Mouse (Mus musculus): ENCODE data around the gene Olfr1338. TPM values are rescaled to one million over a fixed set of nuclear protein-coding genes. Genes with fewer than 3 reads are reported as not detected.
"Not testable (repeated sequence)": the region's sequence is repeated elsewhere in the genome, so short reads cannot be mapped to it uniquely, and the experiment has no call there.

Gene Olfr1338
- total RNA-seq (2014; fragmentation: Nextera tagmentation) (not detected in 2 replicates), total RNA-seq (2017) (not detected in 2 replicates)

DNA sequence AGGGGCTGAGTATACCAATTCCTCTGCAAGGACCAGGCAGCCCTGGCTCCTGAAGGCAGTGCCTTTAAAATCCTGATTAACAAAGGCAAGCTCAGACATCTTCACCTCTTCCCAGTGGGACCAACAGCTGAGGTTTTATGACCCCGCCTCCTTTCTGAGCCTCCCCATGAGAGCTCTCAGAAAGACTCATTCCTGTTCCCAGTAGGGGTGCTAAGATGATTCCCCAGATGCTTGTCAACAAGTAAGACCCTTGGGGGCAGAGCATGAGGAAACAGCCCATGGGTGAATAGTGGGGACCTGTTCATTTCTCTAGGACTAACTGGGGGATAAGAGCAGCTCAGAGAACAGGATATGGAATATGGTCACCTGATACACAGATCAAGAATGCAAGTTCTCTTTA, at the start of gene Olfr1338:
Gene Olfr1338, minus strand, starts transcription at position 101 of the 400 bp plus-strand sequence.
- ATAC-seq (replicated peaks; ENCODE audit: poor library complexity, severe bottlenecking): no peak

DNA sequence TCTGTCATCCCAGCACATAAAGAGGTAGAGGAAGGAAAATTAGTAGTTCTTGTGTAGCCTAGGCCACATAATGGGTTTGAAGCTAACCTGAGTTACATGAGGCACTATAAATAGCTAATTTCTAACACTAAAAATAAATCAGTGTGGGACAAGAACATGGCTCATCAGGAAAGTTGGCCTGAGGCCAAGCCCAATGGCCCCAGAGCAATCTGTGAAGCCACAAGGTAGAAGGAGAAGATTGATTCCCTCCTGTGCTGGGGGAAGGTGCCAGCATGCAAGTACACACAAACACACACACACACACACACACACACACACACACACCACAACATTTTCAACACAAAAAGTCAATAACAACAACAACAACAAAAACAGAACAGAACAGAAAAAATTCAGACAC, 34.3 kb upstream of the Olfr1338 start:
- not testable (repeated sequence) for ATAC-seq (replicated peaks; ENCODE audit: poor library complexity, severe bottlenecking)

DNA sequence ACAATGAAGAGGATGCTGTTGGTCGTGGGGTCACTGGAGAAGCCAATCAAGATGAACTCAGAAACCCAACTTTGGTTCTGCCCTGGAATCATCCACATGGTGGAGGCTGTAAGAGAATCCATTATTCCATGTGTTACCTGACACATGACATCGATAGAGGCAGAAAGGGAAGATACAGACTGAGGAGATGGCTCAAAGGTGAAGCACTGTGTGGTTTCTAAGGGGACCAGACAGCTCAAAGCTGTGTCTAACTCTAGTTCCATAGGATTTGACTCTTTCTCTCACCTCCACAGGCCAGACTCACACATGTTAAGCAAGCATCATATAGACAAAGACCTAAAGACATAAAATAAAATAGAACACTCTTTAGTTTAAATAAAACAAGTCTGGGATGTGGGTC, 23.9 kb upstream of the Olfr1338 start, which contains the start of gene Olfr1337:
Gene Olfr1337, minus strand, starts transcription at position 101 of the 400 bp plus-strand sequence.
- no peak for ATAC-seq (replicated peaks; ENCODE audit: poor library complexity, severe bottlenecking)

DNA sequence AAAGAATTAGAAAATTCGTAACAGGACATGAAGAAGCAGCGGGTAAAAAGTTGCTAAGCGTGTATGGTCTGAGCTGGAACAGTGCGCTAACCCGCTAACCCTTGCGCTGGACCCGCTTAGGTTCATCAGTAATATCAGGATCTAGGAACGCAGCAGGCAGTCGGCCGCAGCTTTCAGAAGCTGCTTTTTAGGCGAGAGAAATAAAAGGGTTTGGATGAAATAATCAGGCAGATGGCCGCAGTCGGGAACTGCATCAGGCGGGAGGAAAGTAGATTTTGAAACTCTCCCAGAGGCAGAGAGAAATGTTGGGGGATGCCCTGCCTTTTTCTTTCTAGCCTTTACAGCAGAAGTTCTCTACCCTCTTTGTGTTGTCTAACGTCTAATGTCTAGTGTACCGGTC, 16.7 kb downstream of the Olfr1338 start:
- no peak for ATAC-seq (replicated peaks; ENCODE audit: poor library complexity, severe bottlenecking)

DNA sequence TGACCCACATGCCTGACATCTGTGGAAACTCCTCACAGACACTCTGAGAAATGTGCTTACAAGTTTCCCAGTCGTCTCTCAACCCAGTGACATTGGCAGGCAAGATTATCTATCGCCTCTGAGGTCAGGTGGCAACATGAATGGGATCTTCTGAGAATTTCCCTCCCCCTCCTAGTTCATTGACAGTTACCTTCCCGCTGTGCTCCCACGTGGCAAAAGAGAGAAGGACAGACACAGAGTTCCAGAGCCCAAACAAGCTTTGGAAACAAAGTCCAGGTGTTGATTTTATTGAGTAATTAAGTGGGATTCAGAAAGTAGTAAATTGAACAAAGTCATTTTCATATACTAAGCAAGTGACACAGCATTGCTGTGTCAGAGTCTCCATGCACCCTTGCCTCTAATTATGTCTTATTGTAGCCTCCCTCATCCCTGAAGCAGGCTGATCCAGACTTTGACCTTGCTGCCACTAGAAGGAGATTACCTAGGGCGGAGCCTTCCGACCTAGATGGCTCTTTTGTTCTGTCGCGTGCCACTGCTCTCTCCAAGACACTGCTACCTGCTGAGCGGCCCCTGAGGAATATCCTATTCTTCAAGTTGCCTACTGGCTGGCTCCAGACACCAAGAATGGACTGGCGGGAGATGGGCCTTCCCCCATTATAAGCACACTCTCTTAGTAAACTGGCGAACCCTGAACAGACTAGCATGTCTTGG, 17.4 kb downstream of the Olfr1338 start:
- no peak for ATAC-seq (replicated peaks; ENCODE audit: poor library complexity, severe bottlenecking)

DNA sequence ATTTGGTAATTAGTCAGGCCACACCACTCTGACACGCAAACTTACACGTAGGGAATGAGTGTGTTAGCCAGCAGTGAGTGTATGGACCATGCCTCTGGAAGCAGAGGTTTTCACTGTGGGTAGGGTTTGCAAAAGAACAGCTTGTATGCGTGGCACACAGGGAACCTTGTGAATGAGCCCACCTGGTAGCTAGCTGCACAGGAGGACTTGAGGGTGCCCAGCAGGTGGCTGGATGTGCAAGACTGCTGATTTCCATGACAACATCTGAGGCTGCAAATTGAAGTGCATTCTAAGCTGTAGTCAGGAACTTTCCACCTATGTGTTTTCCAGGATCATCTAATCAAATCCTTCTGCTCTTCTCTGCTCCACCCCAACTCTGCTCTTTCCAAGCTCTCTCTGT, 19.0 kb downstream of the Olfr1338 start:
- ATAC-seq (replicated peaks; ENCODE audit: poor library complexity, severe bottlenecking): no peak

DNA sequence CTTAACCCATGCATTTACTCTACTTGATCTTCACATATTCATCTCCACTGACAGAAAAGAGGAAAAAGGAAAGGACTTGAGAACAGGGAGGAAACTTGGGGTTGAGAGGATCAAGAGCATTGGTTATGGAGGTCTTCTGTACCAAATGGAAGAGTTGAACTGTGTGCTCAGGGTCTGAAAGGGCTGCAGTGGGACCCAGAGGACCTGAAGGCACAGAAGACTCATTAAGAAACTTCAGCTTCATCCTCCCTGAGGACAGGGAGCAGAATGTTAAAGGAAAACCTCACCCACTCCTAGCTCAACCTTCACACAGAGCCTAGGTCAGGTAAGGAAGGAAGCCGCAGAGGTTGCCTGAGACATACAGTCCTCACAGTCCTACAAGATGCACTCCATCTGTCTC, 26.7 kb downstream of the Olfr1338 start, which contains the start of gene Olfr1339:
Gene Olfr1339, plus strand, starts transcription at position 301 of the 400 bp plus-strand sequence.
- no peak for ATAC-seq (replicated peaks; ENCODE audit: poor library complexity, severe bottlenecking)

DNA sequence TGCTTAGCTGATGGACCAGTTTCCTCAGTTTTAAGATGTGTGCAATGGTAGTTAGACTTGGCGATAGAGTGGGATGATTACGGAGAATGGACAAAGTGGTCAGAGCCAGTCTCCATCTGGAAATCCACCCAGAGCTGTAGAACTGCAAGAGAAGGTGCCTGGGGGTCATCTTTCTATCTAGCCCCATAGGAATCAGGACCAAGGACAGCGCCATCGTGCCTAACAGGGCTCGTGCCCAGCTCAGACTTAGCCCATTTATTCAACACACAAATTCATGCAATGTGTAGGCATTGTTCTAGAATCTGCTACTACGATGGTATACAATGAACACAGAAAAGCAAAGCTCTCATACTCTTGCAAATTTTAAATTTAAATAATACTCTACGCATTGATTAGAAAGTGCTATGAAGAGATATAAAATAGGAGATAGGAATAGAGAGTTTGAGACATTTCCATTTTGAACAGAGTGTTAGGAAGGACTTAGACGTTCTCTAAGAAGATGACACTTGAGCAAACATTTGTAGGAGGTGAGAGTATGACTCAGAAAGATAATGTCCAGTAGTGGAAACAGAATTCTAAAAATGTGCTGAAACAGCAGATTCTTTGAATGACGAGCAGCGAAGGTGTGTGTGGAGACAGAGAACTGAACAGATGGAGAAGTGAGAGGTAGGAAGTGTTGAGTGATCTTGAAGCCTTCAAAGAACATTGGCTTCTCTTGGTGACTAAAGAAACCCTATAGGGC, 36.6 kb downstream of the Olfr1338 start:
- no peak for ATAC-seq (replicated peaks; ENCODE audit: poor library complexity, severe bottlenecking)

DNA sequence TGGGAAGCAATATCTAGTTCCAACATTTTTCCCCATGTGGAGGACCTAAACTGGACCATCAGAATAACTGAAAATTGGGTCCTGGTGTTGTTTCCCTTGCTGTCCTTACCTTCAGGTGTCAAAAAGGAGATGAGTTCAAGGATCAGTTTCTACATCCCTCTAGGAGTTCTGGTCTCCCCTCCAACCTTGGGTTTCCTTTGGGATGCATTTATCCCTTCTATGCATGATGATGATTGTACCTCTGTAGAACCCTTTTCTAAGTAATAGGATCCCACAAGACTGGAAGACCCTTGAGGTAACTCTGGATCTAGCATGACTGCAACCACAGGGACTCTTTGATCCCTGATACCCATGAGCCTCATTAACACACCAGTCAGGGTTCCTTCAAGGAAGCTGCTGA, 38.7 kb downstream of the Olfr1338 start, which contains the start of gene Olfr1340:
Gene Olfr1340, plus strand, starts transcription at position 301 of the 400 bp plus-strand sequence.
- ATAC-seq (replicated peaks; ENCODE audit: poor library complexity, severe bottlenecking): no peak

DNA sequence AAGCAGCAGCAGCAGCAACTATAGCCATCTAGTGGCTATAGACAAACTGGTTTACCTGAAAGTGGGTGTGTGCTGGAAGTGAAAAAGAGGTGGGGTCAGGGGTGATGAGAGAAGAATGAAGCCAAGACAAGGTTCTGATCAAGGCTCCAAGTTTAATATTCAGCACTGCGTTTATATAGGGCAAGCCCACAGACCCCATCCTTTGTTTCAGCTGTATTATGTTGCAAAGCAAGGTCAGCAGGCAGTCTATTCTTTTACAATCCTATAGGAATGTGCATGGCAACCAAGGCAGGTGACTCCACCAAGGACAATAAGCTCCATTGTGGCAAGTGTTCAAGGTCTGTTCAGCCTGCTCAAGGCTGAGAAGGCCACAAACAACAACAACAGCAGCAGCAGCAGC, 46.9 kb downstream of the Olfr1338 start:
- ATAC-seq (replicated peaks; ENCODE audit: poor library complexity, severe bottlenecking): no peak

DNA sequence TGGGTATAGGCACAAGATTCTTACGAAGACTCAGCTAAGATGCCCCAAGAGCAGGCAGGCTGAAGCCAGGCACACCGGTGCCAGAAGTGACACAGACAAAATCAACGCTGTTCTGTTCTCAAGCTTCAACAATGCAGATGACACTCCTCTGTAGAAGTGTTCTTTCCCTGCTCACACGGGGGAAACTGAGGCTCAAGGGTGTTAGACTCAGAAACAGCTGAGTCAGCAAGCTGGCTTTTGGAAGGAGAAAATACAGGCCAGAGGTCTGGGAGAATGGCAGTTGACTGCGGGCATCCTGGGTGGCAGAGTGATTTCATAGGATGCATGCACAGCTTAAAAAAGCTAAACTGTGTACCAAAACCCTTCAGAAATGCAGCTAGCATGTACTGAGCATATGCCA, 50.5 kb downstream of the Olfr1338 start:
- no peak for ATAC-seq (replicated peaks; ENCODE audit: poor library complexity, severe bottlenecking)

DNA sequence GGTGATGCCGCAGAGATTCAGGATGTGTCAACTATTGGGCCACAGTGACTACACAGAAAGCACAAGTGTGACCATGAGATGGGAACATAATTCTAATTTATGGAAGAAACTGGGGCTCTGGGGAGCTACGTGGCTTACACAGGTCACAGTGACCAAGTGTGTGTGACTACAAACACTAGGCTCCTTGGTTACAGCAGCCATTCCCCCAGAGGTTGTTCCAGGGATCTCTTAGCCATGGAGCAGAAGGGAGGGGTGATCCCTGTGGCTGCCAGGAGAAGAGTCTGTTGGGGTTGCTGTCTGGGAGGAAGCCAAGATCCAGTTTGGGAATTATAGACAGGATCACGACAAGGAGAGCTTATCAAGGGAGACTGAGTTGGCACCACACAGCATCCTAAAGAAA, 55.3 kb downstream of the Olfr1338 start, which contains the start of gene Olfr1341:
Gene Olfr1341, plus strand, starts transcription at position 301 of the 400 bp plus-strand sequence.
- no peak for ATAC-seq (replicated peaks; ENCODE audit: poor library complexity, severe bottlenecking)

Other genes starting within 250 kb of the Olfr1338 start
- gene 2610528J11Rik, start 231.7 kb downstream of the Olfr1338 start, total RNA-seq (2014; fragmentation: Nextera tagmentation): not detected in 2 replicates
- not detected in 2 replicates for gene 2610528J11Rik, start 231.7 kb downstream of the Olfr1338 start, total RNA-seq (2017)
- gene Tmem125, start 214.7 kb downstream of the Olfr1338 start, total RNA-seq (2014; fragmentation: Nextera tagmentation): not detected in 2 replicates
- gene Tmem125, start 214.7 kb downstream of the Olfr1338 start, total RNA-seq (2017): 0.82 TPM in 1 of 2 replicates, not detected in the other
- 1.2 and 1.3 TPM in 2 replicates for gene Cfap57, start 138.0 kb downstream of the Olfr1338 start, total RNA-seq (2014; fragmentation: Nextera tagmentation)
- gene Cfap57, start 138.0 kb downstream of the Olfr1338 start, total RNA-seq (2017): 2.8 and 3.9 TPM in 2 replicates
- 100 and 111 TPM in 2 replicates for gene Ebna1bp2, start 137.9 kb downstream of the Olfr1338 start, total RNA-seq (2014; fragmentation: Nextera tagmentation)
- 158 and 165 TPM in 2 replicates for gene Ebna1bp2, start 137.9 kb downstream of the Olfr1338 start, total RNA-seq (2017)
- gene Olfr62, start 99.8 kb downstream of the Olfr1338 start, total RNA-seq (2014; fragmentation: Nextera tagmentation): not detected in 2 replicates
- not detected in 2 replicates for gene Olfr62, start 99.8 kb downstream of the Olfr1338 start, total RNA-seq (2017)
- gene Olfr1342, start 66.0 kb downstream of the Olfr1338 start, total RNA-seq (2014; fragmentation: Nextera tagmentation): not detected in 2 replicates
- gene Olfr1342, start 66.0 kb downstream of the Olfr1338 start, total RNA-seq (2017): not detected in 2 replicates
- not detected in 2 replicates for gene Olfr1341, start 55.2 kb downstream of the Olfr1338 start, total RNA-seq (2014; fragmentation: Nextera tagmentation)
- not detected in 2 replicates for gene Olfr1341, start 55.2 kb downstream of the Olfr1338 start, total RNA-seq (2017)
- not detected in 2 replicates for gene Olfr1340, start 38.6 kb downstream of the Olfr1338 start, total RNA-seq (2014; fragmentation: Nextera tagmentation)
- gene Olfr1340, start 38.6 kb downstream of the Olfr1338 start, total RNA-seq (2017): not detected in 2 replicates
- gene Olfr1339, start 26.6 kb downstream of the Olfr1338 start, total RNA-seq (2014; fragmentation: Nextera tagmentation): not detected in 2 replicates
- not detected in 2 replicates for gene Olfr1339, start 26.6 kb downstream of the Olfr1338 start, total RNA-seq (2017)
- not detected in 2 replicates for gene Olfr1337, start 23.8 kb upstream of the Olfr1338 start, total RNA-seq (2014; fragmentation: Nextera tagmentation)
- not detected in 2 replicates for gene Olfr1337, start 23.8 kb upstream of the Olfr1338 start, total RNA-seq (2017)
- not detected in 2 replicates for gene Olfr1335, start 51.2 kb upstream of the Olfr1338 start, total RNA-seq (2014; fragmentation: Nextera tagmentation)
- gene Olfr1335, start 51.2 kb upstream of the Olfr1338 start, total RNA-seq (2017): not detected in 2 replicates
- not detected in 2 replicates for gene Olfr1333, start 77.5 kb upstream of the Olfr1338 start, total RNA-seq (2014; fragmentation: Nextera tagmentation)
- gene Olfr1333, start 77.5 kb upstream of the Olfr1338 start, total RNA-seq (2017): not detected in 2 replicates
- gene Olfr1331, start 105.9 kb upstream of the Olfr1338 start, total RNA-seq (2014; fragmentation: Nextera tagmentation): not detected in 2 replicates
- not detected in 2 replicates for gene Olfr1331, start 105.9 kb upstream of the Olfr1338 start, total RNA-seq (2017)
- gene Olfr1330, start 129.9 kb upstream of the Olfr1338 start, total RNA-seq (2014; fragmentation: Nextera tagmentation): not detected in 2 replicates
- gene Olfr1330, start 129.9 kb upstream of the Olfr1338 start, total RNA-seq (2017): not detected in 2 replicates
- not detected in 2 replicates for gene Olfr1329, start 158.7 kb upstream of the Olfr1338 start, total RNA-seq (2014; fragmentation: Nextera tagmentation)
- gene Olfr1329, start 158.7 kb upstream of the Olfr1338 start, total RNA-seq (2017): not detected in 2 replicates
- not detected in 2 replicates for gene Olfr1328, start 179.9 kb upstream of the Olfr1338 start, total RNA-seq (2014; fragmentation: Nextera tagmentation)
- gene Olfr1328, start 179.9 kb upstream of the Olfr1338 start, total RNA-seq (2017): not detected in 2 replicates
- gene Lao1, start 202.8 kb upstream of the Olfr1338 start, total RNA-seq (2014; fragmentation: Nextera tagmentation): not detected in 2 replicates
- gene Lao1, start 202.8 kb upstream of the Olfr1338 start, total RNA-seq (2017): not detected in 2 replicates

All from granulocyte monocyte progenitor cell, adult 5-6 weeks (primary cell).